Mouse (Mus musculus): ENCODE measurements at regions not wholly inside any gene's neighbourhood (a gene's known extent, or its start where the extent isn't known, plus 50 kb on each side); places are given as distances from the start of the nearest gene placed in this dataset.

DNA sequence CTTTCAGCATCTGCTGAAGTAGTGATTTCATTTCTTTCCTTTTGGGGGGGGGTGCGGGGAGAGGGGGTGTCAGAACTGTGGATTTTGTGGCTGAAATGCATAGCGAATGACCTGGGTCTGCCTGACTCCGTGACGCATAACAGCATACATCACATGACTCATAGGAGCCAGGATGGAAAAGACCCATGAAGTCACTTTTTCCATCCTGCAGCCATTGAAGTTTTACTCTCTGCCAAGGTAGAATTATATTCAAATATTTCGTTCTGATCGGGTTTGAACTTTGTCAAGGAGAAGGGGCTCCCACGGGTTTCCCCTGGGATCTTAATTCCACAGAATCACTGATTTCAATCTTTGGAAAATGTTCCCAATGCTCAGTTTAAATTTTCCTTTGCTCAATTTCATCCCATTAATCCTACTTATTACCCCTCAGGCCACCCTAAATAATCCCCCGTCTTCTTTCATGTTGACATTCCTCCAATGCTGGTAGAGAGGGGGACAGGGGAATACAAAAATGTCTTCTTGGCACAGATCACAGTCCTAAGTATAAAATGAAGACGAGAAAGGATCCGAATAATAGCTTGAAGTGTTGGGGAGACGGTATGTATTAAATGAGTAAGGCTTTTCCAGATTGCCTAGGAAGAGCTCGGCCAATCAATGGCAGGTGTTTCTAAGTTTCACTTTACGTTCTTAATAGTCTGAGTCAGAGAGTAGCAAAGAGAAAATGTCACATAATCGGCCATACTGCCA lies 212.0 kb downstream of the Tgfb2 start:
- intact Hi-C loops (cut with DNase I) = no loop called here
- Histone ChIP-seq H3K4me3 (no peak overlapping the region), H3K27ac (no peak overlapping the region)
- DNase-seq = no peak
- TF ChIP-seq CTCF (IDR thresholded peaks at IDR 0.05) = no peak

DNA sequence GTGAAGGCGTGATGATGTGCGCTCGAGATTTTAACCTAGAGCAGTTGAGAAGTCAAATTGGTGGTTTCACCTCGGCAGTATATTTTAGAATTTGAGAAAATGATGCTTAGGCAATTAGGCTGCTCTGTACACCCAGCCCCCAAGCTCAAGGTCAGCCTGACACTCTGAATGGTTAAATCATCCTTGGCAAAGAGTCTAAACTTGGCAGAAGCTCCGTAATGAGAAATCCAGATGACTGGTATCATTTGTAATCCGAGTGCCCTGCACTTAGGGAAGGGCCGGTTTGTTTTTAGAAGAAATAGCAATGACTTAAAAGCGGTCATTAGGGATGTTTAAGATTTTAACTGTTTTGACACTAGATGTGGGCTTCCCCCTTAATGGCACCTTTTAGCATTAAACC lies 223.6 kb downstream of the Tgfb2 start:
- peak overlapping the region; percentile 4; the same call in 1 of the 2 replicates for H3K4me3 ChIP-seq
- intact Hi-C loops (cut with DNase I) = loop anchor here (5.0 kb wide), 1 partner anchor 220 kb away; no protein-coding TSS in a partner anchor
- peak overlapping the region; percentile 78 for H3K27ac ChIP-seq
- no peak for TF ChIP-seq CTCF (IDR thresholded peaks at IDR 0.05)
- DNase-seq = peak; percentile 25

DNA sequence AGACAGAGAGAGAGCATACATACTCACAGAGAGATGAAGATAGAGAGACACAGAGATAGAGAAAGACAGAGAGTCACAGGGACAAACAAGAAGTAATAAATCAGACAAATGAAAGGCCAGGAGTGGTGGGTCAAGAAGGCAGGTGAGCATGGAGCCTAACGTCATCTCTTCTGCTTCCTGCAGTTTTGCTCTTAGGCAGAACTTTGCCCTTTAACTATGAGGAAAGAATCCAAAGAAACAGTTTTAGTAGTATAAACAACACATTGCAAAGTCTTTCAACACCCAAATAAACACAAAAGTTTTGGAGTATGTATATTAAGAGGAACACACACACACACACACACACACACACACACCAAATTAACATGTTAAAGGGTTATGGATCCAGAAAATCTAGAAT lies 225.8 kb downstream of the Tgfb2 start:
- intact Hi-C loops (cut with DNase I) = loop anchor here (5.0 kb wide), 1 partner anchor 222 kb away; no protein-coding TSS in a partner anchor
- DNase-seq = no peak
- no peak overlapping the region for H3K4me3 ChIP-seq
- H3K27ac ChIP-seq = no peak overlapping the region
- TF ChIP-seq CTCF (IDR thresholded peaks at IDR 0.05) = no peak

DNA sequence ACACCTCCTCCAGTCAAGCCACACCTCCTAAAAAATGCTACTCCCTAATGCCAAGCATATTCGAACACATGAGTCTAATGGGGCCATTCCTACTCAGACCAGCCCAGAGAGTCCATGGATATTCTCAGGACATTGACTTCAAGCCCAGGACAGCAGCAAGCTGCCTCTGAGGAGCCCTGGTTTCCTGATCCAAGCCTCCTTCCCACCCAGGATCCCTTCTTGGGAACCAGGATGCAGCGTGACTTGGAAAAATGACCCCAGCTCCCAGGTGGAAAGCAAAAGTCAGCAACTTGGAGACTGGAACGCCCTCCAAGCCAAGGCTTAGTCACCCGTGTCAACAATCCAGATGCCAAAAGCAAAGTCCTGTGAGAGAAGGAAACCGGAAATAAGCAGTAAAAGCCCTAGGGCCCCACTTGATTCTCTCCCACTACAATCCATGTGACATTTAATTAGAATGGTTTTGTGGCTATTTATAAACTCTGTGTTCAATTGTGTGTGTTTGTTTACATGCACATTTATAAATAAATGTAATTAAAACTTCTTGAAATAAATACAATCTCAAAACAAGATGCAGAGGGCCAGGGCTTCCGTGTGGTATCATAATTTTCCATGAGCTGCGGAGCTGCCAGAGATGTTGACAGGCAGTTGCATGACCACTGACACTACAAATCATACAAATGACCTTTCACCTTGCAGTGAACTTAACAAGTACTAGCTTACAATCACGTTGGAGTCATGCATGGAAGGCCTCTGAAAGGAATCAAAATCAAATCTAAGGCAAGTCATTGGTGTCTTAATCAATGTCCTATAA lies 227.2 kb downstream of the Tgfb2 start:
- no peak overlapping the region for H3K4me3 ChIP-seq
- intact Hi-C loops (cut with DNase I) = no loop called here
- peak; percentile 72 for DNase-seq
- TF ChIP-seq CTCF (IDR thresholded peaks at IDR 0.05) = no peak
- peak overlapping the region; percentile 78 for H3K27ac ChIP-seq

DNA sequence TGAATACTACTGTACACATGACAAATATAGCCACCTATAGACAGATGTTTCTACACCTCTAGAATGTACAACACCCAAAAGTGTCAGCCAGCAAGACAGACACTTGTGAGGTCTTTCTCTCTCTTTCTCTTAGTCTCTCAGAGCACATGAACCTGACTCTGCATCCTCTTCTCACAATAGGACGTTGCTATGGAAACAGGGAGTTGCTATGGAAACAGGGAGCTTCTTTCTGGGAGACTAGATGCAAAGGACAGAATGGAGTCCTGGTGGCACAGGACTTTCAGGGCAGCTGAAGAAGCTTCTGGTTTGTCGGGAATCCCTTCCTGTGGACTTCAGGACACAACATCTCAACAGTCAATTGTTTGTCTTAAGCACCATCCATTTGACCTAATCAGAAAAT lies 230.9 kb downstream of the Tgfb2 start:
- no peak overlapping the region for H3K4me3 ChIP-seq
- TF ChIP-seq CTCF (IDR thresholded peaks at IDR 0.05) = no peak
- intact Hi-C loops (cut with DNase I) = no loop called here
- no peak for DNase-seq
- no peak overlapping the region for H3K27ac ChIP-seq

DNA sequence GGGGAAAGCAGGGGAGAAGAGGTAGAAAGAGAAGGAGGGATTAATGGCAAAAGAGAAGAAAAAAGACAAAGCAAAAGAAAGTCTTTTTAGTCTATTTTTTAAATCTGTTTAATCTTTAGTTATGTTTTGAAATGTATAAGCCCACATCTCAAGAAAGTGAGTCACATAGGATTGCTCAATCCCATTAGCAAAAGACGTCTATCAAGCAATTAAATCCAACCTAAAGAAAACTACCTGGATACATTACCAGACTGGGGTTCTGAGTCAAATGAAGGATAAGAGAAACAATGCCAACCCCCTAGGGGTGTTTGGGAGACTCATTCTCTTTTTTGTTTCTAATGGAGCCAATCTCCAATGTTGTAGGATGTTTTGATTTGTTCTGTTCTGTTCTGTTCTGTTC lies 231.4 kb downstream of the Tgfb2 start:
- H3K27ac ChIP-seq = no peak overlapping the region
- no peak overlapping the region for H3K4me3 ChIP-seq
- intact Hi-C loops (cut with DNase I) = no loop called here
- DNase-seq = no peak
- TF ChIP-seq CTCF (IDR thresholded peaks at IDR 0.05) = no peak

DNA sequence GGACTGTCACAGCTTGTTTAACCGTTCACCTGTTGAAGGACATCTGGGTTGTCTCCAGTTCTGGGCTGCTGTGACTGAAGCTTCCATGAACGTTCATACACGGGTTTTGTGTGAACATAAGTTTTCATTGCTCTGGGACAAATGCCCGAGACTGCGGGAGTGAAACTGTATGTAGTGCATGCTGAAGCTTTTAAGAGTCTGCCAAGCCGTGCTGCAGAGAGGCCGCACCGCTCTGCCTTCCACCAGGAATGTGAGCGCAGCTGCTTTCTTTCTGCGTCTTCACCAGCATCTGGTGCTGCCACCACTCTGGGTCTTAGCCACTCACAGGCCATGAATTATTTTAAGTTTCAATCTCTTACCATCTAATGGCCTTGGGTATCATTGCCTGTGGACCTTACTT lies 232.8 kb downstream of the Tgfb2 start:
- TF ChIP-seq CTCF (IDR thresholded peaks at IDR 0.05) = no peak
- intact Hi-C loops (cut with DNase I) = no loop called here
- DNase-seq = no peak
- H3K4me3 ChIP-seq = no peak overlapping the region
- no peak overlapping the region for H3K27ac ChIP-seq

DNA sequence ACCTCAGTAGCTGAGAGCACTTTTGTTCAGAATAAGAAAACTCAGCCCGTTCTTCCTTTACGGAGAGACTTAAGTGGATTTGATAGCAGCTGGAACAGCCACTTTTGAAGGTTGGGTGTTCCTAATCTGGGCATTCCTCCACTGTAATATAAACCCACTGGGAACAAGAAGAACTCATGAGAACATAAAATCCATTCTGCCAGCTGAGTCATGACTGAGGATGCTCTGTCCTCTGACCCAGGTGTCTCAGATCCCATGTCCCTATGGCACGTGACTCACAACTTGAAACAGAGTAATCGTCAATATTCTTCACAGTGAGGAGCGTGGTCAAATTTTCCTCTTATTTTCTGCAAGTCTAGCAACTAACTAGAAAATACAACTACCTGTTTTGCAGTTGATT lies 240.3 kb downstream of the Tgfb2 start:
- no peak for DNase-seq
- no peak overlapping the region for H3K4me3 ChIP-seq
- TF ChIP-seq CTCF (IDR thresholded peaks at IDR 0.05) = no peak
- no peak overlapping the region for H3K27ac ChIP-seq
- intact Hi-C loops (cut with DNase I) = no loop called here

DNA sequence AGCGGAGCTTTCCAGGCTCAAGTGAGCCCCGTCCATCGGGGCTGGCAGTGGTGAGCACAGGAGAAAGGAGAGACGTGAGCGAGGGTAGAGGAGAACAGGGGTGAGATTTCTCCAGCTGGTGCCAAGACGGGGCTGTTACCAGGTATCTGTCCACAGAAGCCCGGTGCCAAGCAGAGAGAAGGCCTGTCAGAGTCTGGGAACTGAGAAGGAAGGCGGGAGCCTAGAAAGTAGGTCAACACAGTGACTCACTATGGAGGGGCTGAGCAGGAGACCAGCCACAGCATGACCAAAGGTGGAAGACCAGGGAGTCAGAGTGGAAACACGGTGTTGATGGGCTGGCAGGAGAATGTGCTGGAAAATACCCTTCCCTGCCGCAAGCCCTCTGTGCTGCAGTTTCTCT lies 245.0 kb downstream of the Tgfb2 start:
- Histone ChIP-seq H3K27ac (peak overlapping the region; percentile 64), H3K4me3 (no peak overlapping the region)
- intact Hi-C loops (cut with DNase I) = loop anchor here (5.0 kb wide), 1 partner anchor 72 kb away; no protein-coding TSS in a partner anchor
- peak; percentile 74 for DNase-seq
- TF ChIP-seq CTCF (IDR thresholded peaks at IDR 0.05) = no peak

DNA sequence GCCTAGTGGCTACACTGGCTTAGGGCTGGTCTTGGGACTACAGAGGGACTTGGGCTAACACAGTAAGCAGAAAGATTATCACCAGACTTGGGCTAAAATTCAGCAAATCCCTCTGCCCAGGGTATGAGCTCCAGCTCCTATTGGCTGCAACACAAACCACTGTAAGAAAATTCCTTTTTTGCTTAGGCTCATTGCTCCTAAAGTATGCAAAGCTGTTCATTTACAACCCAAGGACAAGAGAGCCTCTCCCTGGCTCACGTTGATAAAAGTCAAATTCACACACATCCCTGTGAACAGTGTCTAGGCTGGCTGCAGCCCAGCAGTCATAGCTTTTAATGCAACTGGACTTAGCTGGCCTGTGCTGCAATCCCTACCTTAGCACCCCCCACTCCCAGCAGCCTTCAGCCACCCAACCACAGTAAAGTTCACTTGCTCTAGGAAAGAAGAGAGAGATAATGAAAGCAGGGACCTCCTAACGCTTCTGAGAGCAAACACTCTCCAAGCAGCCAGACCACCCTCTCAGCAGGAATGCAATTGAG lies 247.6 kb downstream of the Tgfb2 start:
- no peak for DNase-seq
- intact Hi-C loops (cut with DNase I) = loop anchor here (5.0 kb wide), 1 partner anchor 254 kb away; no protein-coding TSS in a partner anchor
- TF ChIP-seq CTCF (IDR thresholded peaks at IDR 0.05) = no peak
- H3K4me3 ChIP-seq = no peak overlapping the region
- H3K27ac ChIP-seq = no peak overlapping the region

DNA sequence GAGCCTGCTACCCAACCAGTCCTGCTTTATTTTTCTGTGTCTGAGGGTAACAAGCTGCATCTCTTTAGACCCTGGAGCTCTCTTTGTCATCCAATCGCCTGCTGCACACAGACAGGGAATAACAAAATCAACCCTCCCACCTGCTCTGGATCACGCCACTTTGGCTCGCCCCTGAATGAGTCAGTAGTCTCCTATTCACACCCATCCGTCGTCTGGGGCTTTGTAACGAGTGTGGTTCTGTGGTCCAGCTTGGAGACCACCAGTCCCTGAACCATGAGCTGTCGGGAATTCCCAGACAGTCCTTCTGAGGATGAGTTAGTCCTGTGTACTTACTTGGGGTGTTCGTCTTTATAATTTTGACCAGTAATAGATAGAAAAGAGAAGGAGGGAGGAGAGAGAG lies 248.7 kb downstream of the Tgfb2 start:
- intact Hi-C loops (cut with DNase I) = loop anchor here (5.0 kb wide), 1 partner anchor 255 kb away; no protein-coding TSS in a partner anchor
- no peak for DNase-seq
- no peak overlapping the region for H3K4me3 ChIP-seq
- H3K27ac ChIP-seq = no peak overlapping the region
- no peak for TF ChIP-seq CTCF (IDR thresholded peaks at IDR 0.05)

DNA sequence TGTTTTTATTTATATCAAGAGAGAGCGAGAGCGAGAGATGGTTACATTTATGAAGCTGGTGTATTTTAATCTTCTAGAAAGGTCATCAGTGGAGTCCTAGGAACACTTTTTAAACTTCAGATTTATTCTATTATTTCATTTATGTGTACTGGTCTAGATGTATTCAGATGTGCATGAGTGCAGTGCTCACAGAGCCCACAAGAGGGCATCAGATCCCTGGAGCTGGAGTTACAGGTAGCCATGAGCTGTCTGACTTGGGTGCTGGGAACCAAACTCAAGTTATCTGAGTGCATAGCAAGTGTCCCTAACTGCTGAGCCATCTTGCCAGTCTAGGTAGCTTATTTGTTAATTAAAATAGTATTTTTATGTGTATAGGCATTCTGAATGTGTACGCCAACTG lies 249.7 kb downstream of the Tgfb2 start:
- peak; percentile 68 for TF ChIP-seq CTCF (IDR thresholded peaks at IDR 0.05)
- no peak overlapping the region for H3K27ac ChIP-seq
- DNase-seq = peak; percentile 38
- no peak overlapping the region for H3K4me3 ChIP-seq
- intact Hi-C loops (cut with DNase I) = loop anchor here (5.0 kb wide), 1 partner anchor 256 kb away; no protein-coding TSS in a partner anchor

DNA sequence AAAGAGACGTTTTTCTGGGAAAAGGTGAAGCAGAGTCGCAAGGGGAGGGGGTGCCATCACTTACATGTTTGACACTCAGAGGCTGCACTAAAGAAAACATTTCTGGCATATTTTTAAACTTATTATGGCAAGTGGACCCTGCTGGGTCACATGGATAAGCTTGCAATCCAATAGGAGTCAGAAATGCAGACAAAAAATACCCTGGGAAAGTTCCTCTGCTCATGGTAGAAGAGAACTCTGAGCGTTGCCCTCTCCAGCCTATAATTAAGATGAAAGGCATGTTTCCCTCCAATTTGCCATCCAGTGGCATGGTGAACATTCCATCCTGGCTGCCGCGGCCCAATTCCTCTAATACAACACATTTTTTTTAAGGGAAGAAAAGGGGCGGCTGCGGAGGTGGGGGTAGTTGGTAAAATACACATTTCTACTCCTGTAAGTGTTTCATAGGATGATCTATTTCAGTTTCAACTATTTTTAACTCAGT lies 250.6 kb downstream of the Tgfb2 start:
- intact Hi-C loops (cut with DNase I) = loop anchor here (5.0 kb wide), 1 partner anchor 257 kb away; no protein-coding TSS in a partner anchor
- DNase-seq = no peak
- no peak overlapping the region for H3K27ac ChIP-seq
- no peak for TF ChIP-seq CTCF (IDR thresholded peaks at IDR 0.05)
- no peak overlapping the region for H3K4me3 ChIP-seq
